Mouse (Mus musculus) neutrophil, adult 83 days (primary cell): ENCODE data around the gene Ptrh1. TPM values are rescaled to one million over a fixed set of nuclear protein-coding genes. Genes with fewer than 3 reads are reported as not detected.

Source experiments
- total RNA-seq, 2 experiments: library from RNA; stranded (reverse); gene quantifications; one replicate each; pipeline ENCODE4 v1.2.4; 2023

Ptrh1 gene
- 1 to 10 TPM; 1.7 TPM for total RNA-seq

DNA sequence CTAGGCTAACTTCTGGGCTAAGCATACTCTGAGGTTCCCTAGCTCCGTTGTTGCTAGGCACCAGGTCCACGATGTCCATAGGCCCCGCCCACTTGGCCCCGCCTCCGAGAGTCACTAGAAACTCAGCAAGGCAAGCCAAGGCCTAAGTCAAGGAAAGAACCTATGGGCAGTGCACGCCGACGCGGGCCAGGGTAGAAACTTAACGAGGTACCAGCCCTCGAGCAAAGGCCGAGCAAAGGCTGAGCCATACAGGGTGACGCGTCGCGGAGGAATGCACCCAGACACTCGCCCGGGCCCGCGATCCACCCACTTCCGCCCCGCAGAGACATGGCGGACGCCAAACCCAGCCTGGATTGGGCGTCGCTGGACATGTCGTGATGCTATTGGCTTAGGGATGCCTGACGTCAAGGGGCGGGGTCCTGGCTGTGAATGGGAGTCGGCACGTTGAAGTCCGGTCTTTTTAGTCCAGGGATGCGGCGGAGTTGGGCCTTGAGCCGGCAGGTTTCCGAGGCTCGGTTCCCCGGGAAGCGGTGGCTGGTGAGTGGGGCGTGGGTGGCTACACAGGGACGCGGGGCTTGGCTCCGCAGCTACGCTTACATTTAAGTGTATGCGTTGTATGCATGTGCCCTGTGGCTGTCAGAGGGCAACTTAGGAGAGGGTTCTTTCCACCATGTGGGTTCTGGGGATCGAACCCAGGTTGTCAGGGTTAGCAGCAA is at the start of gene Ptrh1, which contains the start of gene Ttc16:
TSS of gene Ptrh1 (plus strand) at position 428 of the 716 bp plus-strand sequence.
TSS of gene Ttc16 (minus strand) at position 275 of the 716 bp plus-strand sequence.

DNA sequence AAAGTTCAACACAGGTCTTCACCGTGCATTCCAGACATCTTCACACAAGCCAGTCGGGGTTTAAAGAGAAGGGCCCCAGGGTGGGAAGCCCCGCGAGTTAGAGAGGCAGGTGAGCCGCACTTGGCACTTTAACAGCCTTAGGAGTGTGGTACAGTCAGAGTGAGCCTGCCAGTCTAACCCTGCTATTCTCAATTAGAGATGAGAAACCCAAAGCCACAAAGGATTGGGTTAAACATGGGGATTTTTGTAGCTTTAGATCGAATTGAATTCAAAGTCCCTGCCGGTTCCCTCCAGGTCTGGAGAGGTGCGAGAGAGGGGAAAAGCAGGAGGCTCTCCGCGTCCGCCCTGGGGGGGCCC is 34.7 kb upstream of the Ptrh1 start, which contains the start of gene 6330409D20Rik:
TSS of gene 6330409D20Rik (minus strand) at position 101 of the 357 bp plus-strand sequence.

DNA sequence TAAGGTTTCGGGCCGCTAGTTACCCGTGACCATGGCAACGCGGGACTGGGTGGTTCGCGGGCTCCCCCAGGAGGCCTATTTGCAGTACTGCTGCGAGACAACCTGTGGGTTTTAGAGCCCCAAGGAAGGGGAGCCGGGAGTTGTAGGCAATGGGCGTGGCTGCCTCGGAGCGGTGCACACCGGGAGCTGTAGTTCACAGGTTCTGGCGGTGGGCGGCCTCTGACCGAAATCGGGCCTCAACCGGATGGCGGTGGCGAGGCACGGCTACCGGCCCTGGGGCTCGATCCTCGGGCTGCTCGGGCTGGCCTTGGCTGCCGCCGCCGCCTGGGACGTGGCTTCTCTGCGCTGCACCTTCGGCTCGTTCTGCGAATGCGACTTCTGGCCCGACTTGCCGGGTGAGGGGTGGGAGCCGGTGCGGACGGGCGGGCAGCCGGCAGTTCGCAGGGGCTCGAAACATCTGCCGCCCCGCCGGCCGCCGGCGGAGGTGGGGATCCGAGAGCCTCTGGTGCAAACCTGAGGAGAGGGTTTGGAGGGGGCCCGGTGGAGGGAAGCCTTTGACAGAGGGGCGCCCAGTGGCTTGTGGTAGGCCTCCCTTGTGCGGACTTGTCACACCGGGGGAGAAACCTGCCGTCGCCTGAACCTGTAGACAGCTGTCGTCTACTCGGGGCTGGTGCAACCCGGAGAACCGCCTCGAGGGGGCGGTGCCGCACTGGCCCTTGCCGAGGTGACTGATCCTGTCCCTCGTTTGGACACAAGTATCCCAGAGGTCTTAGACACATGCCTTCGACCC is 18.3 kb upstream of the Ptrh1 start, which contains the start of gene Tor2a:
TSS of gene Tor2a (plus strand) at position 179 of the 790 bp plus-strand sequence.

DNA sequence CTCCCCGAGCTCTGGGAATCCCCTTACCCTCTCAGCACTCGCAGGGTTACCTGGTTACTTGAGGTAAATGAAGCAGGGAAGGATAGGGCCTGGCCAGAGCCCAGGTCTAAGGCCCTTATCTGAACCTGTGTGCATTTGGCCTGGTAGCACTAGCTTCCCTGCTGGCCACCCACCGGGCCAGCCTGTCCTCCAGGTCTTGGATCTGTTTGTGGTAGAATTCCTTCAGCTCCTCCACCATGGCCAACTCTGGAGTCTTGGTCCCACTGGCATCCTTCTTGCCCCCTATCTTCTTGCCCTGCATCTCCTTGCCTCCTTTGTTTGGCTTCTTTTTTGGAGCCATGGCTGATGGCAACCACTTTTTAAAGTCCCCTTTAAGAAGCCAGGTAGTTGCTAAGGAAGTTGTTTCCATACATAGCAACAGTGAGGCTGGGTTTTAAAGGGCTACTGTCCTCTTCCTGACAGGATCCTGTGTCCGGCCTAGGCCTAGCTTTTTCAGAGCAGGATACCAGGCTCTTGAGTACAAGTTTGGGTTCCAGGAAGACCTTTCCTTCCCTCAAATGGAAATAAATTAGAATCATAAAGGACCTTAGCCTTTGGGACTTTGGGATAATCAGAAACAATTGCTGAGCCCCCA is 8.6 kb downstream of the Ptrh1 start, which contains the start of gene Cfap157:
TSS of gene Cfap157 (minus strand) at position 381 of the 634 bp plus-strand sequence.

Other genes with a start within 250 kb of the Ptrh1 start
- gene Fam102a, start 240.5 kb upstream of the Ptrh1 start, total RNA-seq, result 10 to 100 TPM; 13.9 to 14.1 TPM
- 10 to 100 TPM; 49.9 to 51.1 TPM for gene Dpm2, start 204.9 kb upstream of the Ptrh1 start, total RNA-seq
- under 1 TPM; 0.77 to 0.96 TPM for gene Pip5kl1, start 201.0 kb upstream of the Ptrh1 start, total RNA-seq
- gene 9430097D07Rik, start 200.1 kb upstream of the Ptrh1 start, total RNA-seq, result not detected
- 10 to 100 TPM; 13.1 to 14.0 TPM for gene St6galnac4, start 188.7 kb upstream of the Ptrh1 start, total RNA-seq
- 10 to 100 TPM; 14.3 to 19.2 TPM for gene St6galnac6, start 176.1 kb upstream of the Ptrh1 start, total RNA-seq
- under 1 TPM; 0.59 to 0.71 TPM for gene Ak1, start 154.0 kb upstream of the Ptrh1 start, total RNA-seq
- 10 to 100 TPM; 11.2 to 14.1 TPM for gene Eng, start 129.2 kb upstream of the Ptrh1 start, total RNA-seq
- gene Fpgs, start 71.6 kb upstream of the Ptrh1 start, total RNA-seq, result 10 to 100 TPM in 1 of 2 experiments, 1 to 10 TPM in 1; 8.6 to 14.7 TPM
- 100 to 1,000 TPM; 122 to 147 TPM for gene Cdk9, start 62.7 kb upstream of the Ptrh1 start, total RNA-seq
- 100 to 1,000 TPM; 210 to 224 TPM for gene Sh2d3c, start 54.7 kb upstream of the Ptrh1 start, total RNA-seq
- gene 6330409D20Rik, start 34.8 kb upstream of the Ptrh1 start, total RNA-seq, result not detected
- gene Tor2a, start 18.6 kb upstream of the Ptrh1 start, total RNA-seq, result 10 to 100 TPM; 17.1 to 21.4 TPM
- not detected for gene Ttc16, start 153 bp upstream of the Ptrh1 start, total RNA-seq
- not detected for gene Cfap157, start 8.6 kb downstream of the Ptrh1 start, total RNA-seq
- gene Stxbp1, start 71.5 kb downstream of the Ptrh1 start, total RNA-seq, result 1 to 10 TPM in 1 of 2 experiments, under 1 TPM in 1; 0.86 to 1.3 TPM
- gene Fam129b, start 100.3 kb downstream of the Ptrh1 start, total RNA-seq, result 10 to 100 TPM; 20.2 to 26.0 TPM
- gene Rpl12, start 185.8 kb downstream of the Ptrh1 start, total RNA-seq, result 100 to 1,000 TPM; 152 to 181 TPM
- 10 to 100 TPM; 25.7 to 38.1 TPM for gene Lrsam1, start 185.8 kb downstream of the Ptrh1 start, total RNA-seq
- gene Slc2a8, start 206.3 kb downstream of the Ptrh1 start, total RNA-seq, result 1 to 10 TPM; 4.5 to 8.4 TPM